Mouse (Mus musculus) intestine, postnatal 0 days (tissue): ENCODE results near the gene Il1rap. TPM values are rescaled to one million over a fixed set of nuclear protein-coding genes. Genes with fewer than 3 reads are reported as not detected.

Source experiments
- ATAC-seq: fragments of 200-750 bp; cut with Nextera tagmentation; 2 replicates; pipeline ENCODE4 v1.8.0; 2017; ENCODE audit warnings: mild to moderate bottlenecking, moderate TSS enrichment, moderate library complexity
- H3K27ac ChIP-seq: fragments of 300-500 bp; sonication (generic); 2 replicates; pipeline ENCODE4 v1.5.1; 2014; ENCODE audit warnings: mild to moderate bottlenecking, low read depth, low read length, moderate library complexity
- H3K27me3 ChIP-seq: fragments of 300-500 bp; sonication (generic); replicated peaks from 2 replicates; pipeline ENCODE4 v1.6.1; 2014; ENCODE audit warnings: low read length, mixed read lengths; ENCODE audit not compliant: control insufficient read depth, insufficient read depth
- H3K36me3 ChIP-seq: fragments of 300-500 bp; sonication (generic); 2 replicates; pipeline ENCODE4 v1.6.1; 2014; ENCODE audit warnings: mild to moderate bottlenecking, moderate library complexity; ENCODE audit not compliant: control insufficient read depth, insufficient read depth
- H3K4me1 ChIP-seq: fragments of 300-500 bp; sonication (generic); replicated peaks from 2 replicates; pipeline ENCODE4 v1.6.1; 2014; ENCODE audit warnings: antibody characterized with exemption, low read length, mixed read lengths; ENCODE audit not compliant: control insufficient read depth, insufficient read depth
- H3K4me2 ChIP-seq: fragments of 300-500 bp; sonication (generic); replicated peaks from 2 replicates; pipeline ENCODE4 v1.6.1; 2014; ENCODE audit warnings: low read depth, mild to moderate bottlenecking, moderate library complexity
- H3K4me3 ChIP-seq: fragments of 300-500 bp; sonication (generic); 2 replicates; pipeline ENCODE4 v1.5.1; 2014; ENCODE audit warnings: low read depth, low read length
- H3K9ac ChIP-seq: fragments of 300-500 bp; sonication (generic); 2 replicates; pipeline ENCODE4 v1.6.1; 2014; ENCODE audit warnings: mild to moderate bottlenecking, low read depth, low read length
- H3K9me3 ChIP-seq: fragments of 300-500 bp; sonication (generic); 2 replicates; pipeline ENCODE4 v1.6.1; 2016; ENCODE audit warnings: mixed run types; ENCODE audit not compliant: control insufficient read depth
- CTCF ChIP-seq: sonication (generic); IDR thresholded peaks from 2 replicates; pipeline ENCODE4 v1.5.1; 2016; ENCODE audit warnings: low read depth, mild to moderate bottlenecking, control low read depth, antibody characterized with exemption, moderate library complexity
- WGBS: fragments of 180-500 bp; shearing (Covaris S2); extraction: QIAGEN DNeasy Blood & Tissue Kit; methylation state at CpG from one replicate; pipeline ENCODE4 v1.1.7; 2014; 5-methylcytosine and 5-hydroxymethylcytosine counted together
- polyA plus RNA-seq: library from polyadenylated mRNA; unstranded; fragments of >200 nt; fragmentation: Nextera tagmentation; extraction: Ambion mirVana; gene quantifications from 2 replicates; pipeline ENCODE4 v1.2.1, GENCODE M21; 2015

Il1rap gene
- polyA plus RNA-seq, 1 experiment from 2014 or later = 2.2 TPM

GRCm38 (mm10) chr16:26604621-26605020 lies 23.1 kb downstream of the Il1rap start:
- H3K9me3 ChIP-seq = no peaks in the 10 kb centered on the region
- WGBS = 81% methylated on average over 3 of the region's 3 CpGs
- H3K36me3 ChIP-seq = no peaks in the 10 kb centered on the region
- no peak for ATAC-seq
- no peaks in the 10 kb centered on the region for H3K4me1 ChIP-seq
- no peak overlapping the region for H3K4me2 ChIP-seq
- no peak overlapping the region for H3K9ac ChIP-seq
- no peak overlapping the region for H3K4me3 ChIP-seq
- TF ChIP-seq CTCF = no peak
- no peaks in the 10 kb centered on the region for H3K27me3 ChIP-seq
- no peak overlapping the region for H3K27ac ChIP-seq

GRCm38 (mm10) chr16:26608003-26608402 lies 26.5 kb downstream of the Il1rap start:
- no peaks in the 10 kb centered on the region for H3K36me3 ChIP-seq
- no peaks in the 10 kb centered on the region for H3K9me3 ChIP-seq
- H3K9ac ChIP-seq = no peak overlapping the region
- no peak overlapping the region for H3K27ac ChIP-seq
- H3K27me3 ChIP-seq = no peaks in the 10 kb centered on the region
- no peaks in the 10 kb centered on the region for H3K4me1 ChIP-seq
- H3K4me3 ChIP-seq = no peak overlapping the region
- no peak for ATAC-seq
- H3K4me2 ChIP-seq = no peak overlapping the region
- no peak for TF ChIP-seq CTCF
- WGBS = 88% methylated on average over 2 of the region's 2 CpGs

GRCm38 (mm10) chr16:26610508-26610907 lies 29.0 kb downstream of the Il1rap start:
- Histone ChIP-seq H3K36me3 (no peaks in the 10 kb centered on the region), H3K4me3 (no peak overlapping the region), H3K9me3 (no peaks in the 10 kb centered on the region), H3K27me3 (no peaks in the 10 kb centered on the region), H3K27ac (no peak overlapping the region), H3K4me2 (no peak overlapping the region), H3K4me1 (no peaks in the 10 kb centered on the region), H3K9ac (no peak overlapping the region)
- no peak for ATAC-seq
- no peak for TF ChIP-seq CTCF
- 79% methylated on average over 1 of the region's 1 CpGs for whole genome bisulfite sequencing

GRCm38 (mm10) chr16:26612499-26613220 lies 31.2 kb downstream of the Il1rap start:
- Histone ChIP-seq H3K4me1 (no peaks in the 10 kb centered on the region), H3K27ac (no peak overlapping the region), H3K4me3 (no peak overlapping the region), H3K9ac (no peak overlapping the region), H3K27me3 (no peaks in the 10 kb centered on the region), H3K36me3 (no peaks in the 10 kb centered on the region), H3K9me3 (no peaks in the 10 kb centered on the region), H3K4me2 (no peak overlapping the region)
- no peak for TF ChIP-seq CTCF
- no peak for ATAC-seq
- 80% methylated on average over 10 of the region's 10 CpGs for WGBS

GRCm38 (mm10) chr16:26623141-26623540 lies 41.6 kb downstream of the Il1rap start:
- H3K9me3 ChIP-seq = no peaks in the 10 kb centered on the region
- no peak overlapping the region for H3K4me3 ChIP-seq
- H3K4me1 ChIP-seq = no peaks in the 10 kb centered on the region
- H3K27me3 ChIP-seq = no peaks in the 10 kb centered on the region
- 56% methylated on average over 1 of the region's 1 CpGs for WGBS
- H3K4me2 ChIP-seq = no peak overlapping the region
- no peak for TF ChIP-seq CTCF
- H3K36me3 ChIP-seq = no peaks in the 10 kb centered on the region
- ATAC-seq = no peak
- H3K27ac ChIP-seq = no peak overlapping the region
- no peak overlapping the region for H3K9ac ChIP-seq

- ATAC-seq = no peak
- no peak overlapping the region for H3K27ac ChIP-seq
- WGBS = 81% methylated on average over 3 of the region's 3 CpGs
- H3K9ac ChIP-seq = no peak overlapping the region
- H3K4me2 ChIP-seq = no peak overlapping the region
- TF ChIP-seq CTCF = no peak
- H3K4me3 ChIP-seq = no peak overlapping the region
- H3K9me3 ChIP-seq = no peaks in the 10 kb centered on the region
- no peaks in the 10 kb centered on the region for H3K4me1 ChIP-seq
- H3K36me3 ChIP-seq = no peaks in the 10 kb centered on the region
- H3K27me3 ChIP-seq = no peaks in the 10 kb centered on the region
Measured at GRCm38 (mm10) chr16:26626065-26626464, 44.6 kb downstream of the Il1rap start.
